Mouse (Mus musculus) forebrain, embryonic 11.5 days (tissue): ENCODE measurements around the gene 4930451I11Rik. TPM values are rescaled to one million over a fixed set of nuclear protein-coding genes. Genes with fewer than 3 reads are reported as not detected.

Source experiments
- ATAC-seq: fragments of 200-750 bp; cut with Nextera tagmentation; replicated peaks from 2 replicates; pipeline ENCODE4 v1.8.0; 2017; ENCODE audit warnings: moderate TSS enrichment; ENCODE audit not compliant: low FRiP score
- DNase-seq: peaks from one replicate; pipeline ENCODE4 v3.0.0-alpha.2; 2017; ENCODE audit warnings: low spot score
- H3K27ac ChIP-seq: fragments of 300-500 bp; sonication (generic); 2 replicates; pipeline ENCODE4 v1.5.1; 2014; ENCODE audit warnings: low read depth, low read length
- H3K27me3 ChIP-seq: fragments of 300-500 bp; sonication (generic); 2 replicates; pipeline ENCODE4 v1.6.1; 2014; ENCODE audit warnings: mild to moderate bottlenecking, low read length, mixed read lengths; ENCODE audit not compliant: control insufficient read depth, insufficient read depth
- H3K36me3 ChIP-seq: fragments of 300-500 bp; sonication (generic); 2 replicates; pipeline ENCODE4 v1.6.1; 2014; ENCODE audit warnings: mild to moderate bottlenecking, low read length, moderate library complexity, mixed read lengths; ENCODE audit not compliant: control insufficient read depth, insufficient read depth
- H3K4me1 ChIP-seq: fragments of 300-500 bp; sonication (generic); replicated peaks from 2 replicates; pipeline ENCODE4 v1.6.1; 2014; ENCODE audit warnings: low read length, mixed read lengths; ENCODE audit not compliant: control insufficient read depth, insufficient read depth
- H3K4me2 ChIP-seq: fragments of 300-500 bp; sonication (generic); 2 replicates; pipeline ENCODE4 v1.6.1; 2014; ENCODE audit warnings: low read depth, mild to moderate bottlenecking, low read length, moderate library complexity, mixed read lengths; ENCODE audit not compliant: severe bottlenecking
- H3K4me3 ChIP-seq: fragments of 300-500 bp; sonication (generic); 2 replicates; pipeline ENCODE4 v1.5.1; 2014; ENCODE audit warnings: low read depth, low read length
- H3K9ac ChIP-seq: fragments of 300-500 bp; sonication (generic); 2 replicates; pipeline ENCODE4 v1.6.1; 2014; ENCODE audit warnings: low read length
- H3K9me3 ChIP-seq: fragments of 300-500 bp; sonication (generic); 2 replicates; pipeline ENCODE4 v1.6.1; 2016; ENCODE audit warnings: low read length, mixed read lengths; ENCODE audit not compliant: control insufficient read depth
- WGBS: fragments of 180-500 bp; shearing (Covaris S2); extraction: QIAGEN DNeasy Blood & Tissue Kit; methylation state at CpG from one replicate; pipeline ENCODE4 v1.1.7; 2014; 5-methylcytosine and 5-hydroxymethylcytosine counted together
- polyA plus RNA-seq: library from polyadenylated mRNA; unstranded; fragments of >200 nt; fragmentation: Nextera tagmentation; extraction: Ambion mirVana; gene quantifications from 2 replicates; pipeline ENCODE4 v1.2.1, GENCODE M21; 2014

Gene 4930451I11Rik
- polyA plus RNA-seq, 1 experiment from 2014 or later, result not detected

DNA sequence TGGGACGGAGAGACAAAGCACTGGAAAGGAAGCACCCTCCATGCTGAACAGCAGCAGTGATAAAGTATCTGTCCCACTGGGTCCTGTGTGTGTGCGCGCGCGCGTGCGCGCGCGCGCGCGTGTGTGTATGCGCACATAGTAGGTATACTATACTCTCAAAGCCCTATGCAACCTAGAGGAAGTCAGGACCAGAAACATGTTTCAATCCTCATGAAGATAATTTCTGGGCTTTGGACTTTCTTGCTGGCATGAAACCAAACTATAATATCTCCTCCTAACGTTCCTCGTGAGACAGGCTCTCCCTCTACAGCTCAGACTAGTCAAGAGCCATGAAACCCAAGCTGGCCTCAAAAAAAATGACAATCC, 30.4 kb downstream of the 4930451I11Rik start:
- WGBS, result 95% methylated on average over 16 of the region's 16 CpGs
- no peak overlapping the region for H3K27ac ChIP-seq
- H3K4me2 ChIP-seq, result no peak overlapping the region
- peaks cover 30% of the 10 kb centered on the region for H3K4me1 ChIP-seq
- ATAC-seq, result no peak
- H3K9ac ChIP-seq, result no peak overlapping the region
- no peaks in the 10 kb centered on the region for H3K27me3 ChIP-seq
- no peak for DNase-seq
- H3K4me3 ChIP-seq, result no peak overlapping the region
- H3K9me3 ChIP-seq, result no peaks in the 10 kb centered on the region
- peaks cover 9% of the 10 kb centered on the region; the same call in 1 of the 2 replicates for H3K36me3 ChIP-seq

DNA sequence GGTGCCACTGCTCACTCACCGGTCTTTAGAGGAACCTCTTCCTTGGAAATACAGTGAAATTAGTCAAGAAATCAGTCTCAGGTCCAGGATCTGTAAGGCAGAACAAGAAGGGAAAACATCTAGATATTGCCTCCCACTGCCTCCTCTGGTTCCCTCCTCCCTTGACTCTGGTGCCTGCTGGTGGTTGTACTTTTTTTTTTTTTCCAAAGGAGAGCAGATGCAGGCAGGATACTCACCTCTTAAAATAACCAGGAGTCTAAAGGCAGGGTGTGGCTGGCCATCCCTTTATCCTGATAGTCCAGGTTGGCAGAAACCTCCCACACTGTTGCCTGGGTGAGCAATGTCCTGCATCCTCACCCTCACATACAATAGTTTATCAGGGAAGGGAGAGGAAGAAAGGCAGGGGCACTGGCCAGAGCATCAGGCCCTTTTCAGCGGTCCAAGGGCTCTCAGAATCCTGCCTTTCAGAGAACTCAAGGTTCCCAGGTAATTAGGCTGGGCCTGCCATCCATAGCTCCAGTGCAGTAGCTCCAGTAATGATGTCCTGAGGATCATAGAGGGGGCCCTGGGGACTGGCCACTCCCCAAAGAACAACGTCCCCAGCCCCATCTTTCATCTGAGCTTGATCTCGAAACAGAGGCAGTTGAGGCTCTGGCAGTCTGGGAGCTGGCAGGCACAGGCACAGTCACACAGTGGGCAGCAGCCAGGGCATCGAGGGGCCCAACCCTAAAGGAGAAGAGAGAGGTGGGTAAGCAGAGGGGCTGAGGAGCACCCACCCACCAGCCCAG, 31.0 kb downstream of the 4930451I11Rik start:
- ATAC-seq, result no peak
- H3K4me1 ChIP-seq, result peaks cover 30% of the 10 kb centered on the region
- no peaks in the 10 kb centered on the region for H3K27me3 ChIP-seq
- peak overlapping the region; percentile 68; the same call in 1 of the 2 replicates for H3K4me3 ChIP-seq
- DNase-seq, result no peak
- peaks cover 11% of the 10 kb centered on the region; the same call in 1 of the 2 replicates for H3K36me3 ChIP-seq
- H3K4me2 ChIP-seq, result peak overlapping the region; percentile 79
- H3K9ac ChIP-seq, result peak overlapping the region; percentile 74
- no peaks in the 10 kb centered on the region for H3K9me3 ChIP-seq
- WGBS, result 49% methylated on average over 5 of the region's 5 CpGs
- H3K27ac ChIP-seq, result peak overlapping the region; percentile 92

GRCm38 (mm10) chr7:126799468-126800268, 31.8 kb downstream of the 4930451I11Rik start:
- under 1% methylated on average over 38 of the region's 38 CpGs for WGBS
- H3K27me3 ChIP-seq, result no peaks in the 10 kb centered on the region
- H3K27ac ChIP-seq, result peak overlapping the region; percentile 92
- peaks cover 30% of the 10 kb centered on the region for H3K4me1 ChIP-seq
- peaks cover 12% of the 10 kb centered on the region; the same call in 1 of the 2 replicates for H3K36me3 ChIP-seq
- H3K4me3 ChIP-seq, result peak overlapping the region; percentile 68
- ATAC-seq (peak; percentile 92), DNase-seq (no peak)
- H3K4me2 ChIP-seq, result peak overlapping the region; percentile 79
- peak overlapping the region; percentile 74 for H3K9ac ChIP-seq
- no peaks in the 10 kb centered on the region for H3K9me3 ChIP-seq

- peak overlapping the region; percentile 86 for H3K9ac ChIP-seq
- ATAC-seq, result peak; percentile 94
- peak overlapping the region; percentile 92 for H3K27ac ChIP-seq
- H3K4me1 ChIP-seq, result peaks cover 30% of the 10 kb centered on the region
- H3K4me3 ChIP-seq, result peak overlapping the region; percentile 68
- peak; percentile 99 for DNase-seq
- H3K36me3 ChIP-seq, result peaks cover 11% of the 10 kb centered on the region; the same call in 1 of the 2 replicates
- no peaks in the 10 kb centered on the region for H3K27me3 ChIP-seq
- H3K4me2 ChIP-seq, result peak overlapping the region; percentile 97
- WGBS, result under 1% methylated on average over 36 of the region's 36 CpGs
- no peaks in the 10 kb centered on the region for H3K9me3 ChIP-seq
Observed at GRCm38 (mm10) chr7:126799050-126799467, 32.4 kb downstream of the 4930451I11Rik start.

GRCm38 (mm10) chr7:126798127-126799049, 33.1 kb downstream of the 4930451I11Rik start:
- peak overlapping the region; percentile 97 for H3K4me2 ChIP-seq
- no peaks in the 10 kb centered on the region for H3K27me3 ChIP-seq
- peak overlapping the region; percentile 86 for H3K9ac ChIP-seq
- peak overlapping the region; percentile 68 for H3K4me3 ChIP-seq
- H3K4me1 ChIP-seq, result peaks cover 30% of the 10 kb centered on the region
- H3K27ac ChIP-seq, result peak overlapping the region; percentile 82
- ATAC-seq (no peak), DNase-seq (no peak)
- WGBS, result under 1% methylated on average over 40 of the region's 40 CpGs
- peaks cover 8% of the 10 kb centered on the region; the same call in 1 of the 2 replicates for H3K36me3 ChIP-seq
- no peaks in the 10 kb centered on the region for H3K9me3 ChIP-seq

- H3K9ac ChIP-seq, result peak within 1 kb of the TSS; percentile 86
- 43% methylated on average over 21 of the region's 21 CpGs for WGBS
- DNase-seq, result no peak
- ATAC-seq, result no peak
- H3K4me2 ChIP-seq, result peak within 1 kb of the TSS; percentile 97
- peak within 1 kb of the TSS; percentile 82 for H3K27ac ChIP-seq
- H3K36me3 ChIP-seq, result peaks cover 8% of the 10 kb centered on the region; the same call in 1 of the 2 replicates
- peaks cover 30% of the 10 kb centered on the region for H3K4me1 ChIP-seq
- peak within 1 kb of the TSS; percentile 68 for H3K4me3 ChIP-seq
- no peaks in the 10 kb centered on the region for H3K27me3 ChIP-seq
- no peaks in the 10 kb centered on the region for H3K9me3 ChIP-seq
Observed at GRCm38 (mm10) chr7:126797411-126798126, 33.9 kb downstream of the 4930451I11Rik start, which contains the start of gene Fam57b. Gene Fam57b, plus strand, starts transcription at chr7:126797668.

GRCm38 (mm10) chr7:126796350-126796932, 35.0 kb downstream of the 4930451I11Rik start:
- H3K27me3 ChIP-seq, result no peaks in the 10 kb centered on the region
- WGBS, result 81% methylated on average over 8 of the region's 8 CpGs
- H3K36me3 ChIP-seq, result peaks cover 8% of the 10 kb centered on the region; the same call in 1 of the 2 replicates
- ATAC-seq, result no peak
- H3K4me2 ChIP-seq, result no peak overlapping the region
- no peak overlapping the region for H3K4me3 ChIP-seq
- no peaks in the 10 kb centered on the region for H3K9me3 ChIP-seq
- H3K27ac ChIP-seq, result no peak overlapping the region
- no peak for DNase-seq
- no peak overlapping the region; the same call in 1 of the 2 replicates for H3K9ac ChIP-seq
- peaks cover 30% of the 10 kb centered on the region for H3K4me1 ChIP-seq
